Mouse (Mus musculus): ENCODE data around the gene Parp9.

GRCm38 (mm10) chr16:35900541-35900940 lies 37.7 kb upstream of the Parp9 start:
- TF ChIP-seq POLR2A (IDR thresholded peaks at IDR 0.05; ENCODE audit: insufficient read depth, low read length) (no peak), CTCF (IDR thresholded peaks at IDR 0.05; ENCODE audit: low read depth, low read length) (no peak)

Measured in ES-Bruce4 (cell line).